Mouse (Mus musculus): ENCODE data around the gene Atcay.

GRCm38 (mm10) chr10:81183805-81184204 lies 46.8 kb downstream of the Atcay start, which contains the start of gene 4930442H23Rik:
- no peak for TF ChIP-seq POLR2A (IDR thresholded peaks at IDR 0.05; ENCODE audit: control insufficient read depth in 1 of 2, insufficient read depth in 1 of 2, low read depth in 1 of 2, low read length in 2 of 2, poor library complexity in 1 of 2)
- TF ChIP-seq RAD21 (IDR thresholded peaks at IDR 0.05; ENCODE audit: low read depth, low read length) = no peak
- no peak for TF ChIP-seq CTCF (IDR thresholded peaks at IDR 0.05 in 2 of 3, conservative IDR thresholded peaks at IDR 0.05 in 1 of 3; ENCODE audit: control insufficient read depth in 1 of 3, insufficient read depth in 1 of 3, low read depth in 2 of 3, low read length in 3 of 3, poor library complexity in 1 of 3, severe bottlenecking in 1 of 3)
- TF ChIP-seq ELF1 (IDR thresholded peaks at IDR 0.05; ENCODE audit: low read depth, low read length) = no peak
- no peak for TF ChIP-seq EP300 (IDR thresholded peaks at IDR 0.05; ENCODE audit: low read depth in 1 of 2, low read length in 2 of 2)
- no peak for TF ChIP-seq MYC (IDR thresholded peaks at IDR 0.05; ENCODE audit: low read depth, low read length)

All from MEL (cell line).